ENCODE assay signal across 8 mouse cellular contexts in genomic region chr11:58301057-58301456, GRCm38 (mm10). TPM values are rescaled to one million over a fixed set of nuclear protein-coding genes. Genes with fewer than 3 reads are reported as not detected.
DNase-seq lines count a peak whose midpoint lies in the region; ATAC-seq and TF ChIP-seq lines count a peak whose summit lies in the region.

No protein-coding gene starts in this region.

- peak; percentile 60 to 67 for DNase-seq in B cell, adult 2 months
- peak; percentile 79 to 83 for DNase-seq in adrenal gland, postnatal 36 days
- DNase-seq in heart, adult 9 months (ENCODE audit: low spot score in 2 of 2): peak; percentile 60 to 64
- DNase-seq in kidney, adult 9 months: peak; percentile 83
- peak; percentile 19 for DNase-seq in limb, embryonic 14.5 days (ENCODE audit: low spot score)
- DNase-seq in spleen, postnatal 4 days (ENCODE audit: low spot score in 2 of 2): peak; percentile 77 to 88

- peak overlapping the region; percentile 58 for H3K4me2 ChIP-seq in embryonic facial prominence, embryonic 15.5 days (replicated peaks)
- H3K4me2 ChIP-seq in limb, embryonic 14.5 days (replicated peaks; ENCODE audit: low read depth, low read length, severe bottlenecking): peak overlapping the region; percentile 57
- peak overlapping the region; percentile 78 for H3K4me2 ChIP-seq in midbrain, embryonic 15.5 days

- no peaks in the 10 kb centered on the region for H3K9me3 ChIP-seq in embryonic facial prominence, embryonic 15.5 days (replicated peaks)
- no peaks in the 10 kb centered on the region for H3K9me3 ChIP-seq in limb, embryonic 14.5 days (ENCODE audit: control insufficient read depth, low read length)
- no peaks in the 10 kb centered on the region for H3K9me3 ChIP-seq in midbrain, embryonic 15.5 days

- H3K9ac ChIP-seq in embryonic facial prominence, embryonic 15.5 days: no peak overlapping the region
- no peak overlapping the region for H3K9ac ChIP-seq in limb, embryonic 14.5 days (ENCODE audit: low read depth, low read length, severe bottlenecking)
- peak overlapping the region; percentile 40 for H3K9ac ChIP-seq in midbrain, embryonic 15.5 days

- no peaks in the 10 kb centered on the region for H3K36me3 ChIP-seq in embryonic facial prominence, embryonic 15.5 days
- no peaks in the 10 kb centered on the region for H3K36me3 ChIP-seq in limb, embryonic 14.5 days (ENCODE audit: control insufficient read depth, insufficient read depth, low read length)
- no peaks in the 10 kb centered on the region for H3K36me3 ChIP-seq in midbrain, embryonic 15.5 days (replicated peaks)

- H3K4me1 ChIP-seq in embryonic facial prominence, embryonic 15.5 days: peaks cover 16% of the 10 kb centered on the region
- peaks cover 11% of the 10 kb centered on the region; the same call in 1 of the 2 replicates for H3K4me1 ChIP-seq in limb, embryonic 14.5 days (ENCODE audit: control insufficient read depth, insufficient read depth, low read length)
- H3K4me1 ChIP-seq in midbrain, embryonic 15.5 days: peaks cover 7% of the 10 kb centered on the region

- peak overlapping the region; percentile 63; the same call in 1 of the 2 replicates for H3K27ac ChIP-seq in embryonic facial prominence, embryonic 15.5 days (replicated peaks)
- H3K27ac ChIP-seq in limb, embryonic 14.5 days (replicated peaks; ENCODE audit: low read depth, low read length): 0 out of 2 replicates have a peak overlapping the region, but pooled peaks have one; percentile 11
- peak overlapping the region; percentile 84 for H3K27ac ChIP-seq in midbrain, embryonic 15.5 days

- H3K4me3 ChIP-seq in embryonic facial prominence, embryonic 15.5 days (replicated peaks): peak overlapping the region; percentile 67
- peak overlapping the region; percentile 59 for H3K4me3 ChIP-seq in limb, embryonic 14.5 days (replicated peaks; ENCODE audit: low read length)
- peak overlapping the region; percentile 77 for H3K4me3 ChIP-seq in midbrain, embryonic 15.5 days

- WGBS in embryonic facial prominence, embryonic 15.5 days: 10% methylated on average over 13 of the region's 13 CpGs
- 13% methylated on average over 13 of the region's 13 CpGs for WGBS in limb, embryonic 14.5 days
- WGBS in midbrain, embryonic 15.5 days: 13% methylated on average over 13 of the region's 13 CpGs

- no peak for TF ChIP-seq POLR2A in limb, embryonic 14.5 days (IDR thresholded peaks at IDR 0.05; ENCODE audit: borderline replicate concordance, extremely low read depth, insufficient read depth, insufficient read length)

- no peak for ATAC-seq in embryonic facial prominence, embryonic 15.5 days (ENCODE audit: insufficient number of reproducible peaks, low FRiP score, low TSS enrichment, low read depth)
- ATAC-seq in limb, embryonic 14.5 days (ENCODE audit: low FRiP score, low read depth): no peak
- ATAC-seq in midbrain, embryonic 15.5 days (replicated peaks): peak; percentile 34

- no peaks in the 10 kb centered on the region for H3K27me3 ChIP-seq in embryonic facial prominence, embryonic 15.5 days
- H3K27me3 ChIP-seq in limb, embryonic 14.5 days (ENCODE audit: control insufficient read depth, insufficient read depth, low read length): no peaks in the 10 kb centered on the region
- H3K27me3 ChIP-seq in midbrain, embryonic 15.5 days (replicated peaks): no peaks in the 10 kb centered on the region

RNA-seq across cellular contexts. Expression of gene Zfp692, which starts 5.8 kb away (rescaled TPM):
- total RNA-seq in adrenal gland, postnatal 36 days (2021): 10 to 100 TPM in 1 of 2 experiments, 1 to 10 TPM in 1; 7.7 to 10.9 TPM
- polyA plus RNA-seq in embryonic facial prominence, embryonic 15.5 days (2015; fragmentation: Nextera tagmentation; extraction: Ambion mirVana): 33.1 and 37.1 TPM in 2 replicates
- polyA plus RNA-seq in limb, embryonic 14.5 days (2012; rRNA removed): 66.0 and 74.7 TPM in 2 replicates
- polyA plus RNA-seq in limb, embryonic 14.5 days (2014; fragmentation: Nextera tagmentation; extraction: Ambion mirVana): 18.3 and 18.8 TPM in 2 replicates
- 30.5 and 32.5 TPM in 2 replicates for polyA plus RNA-seq in midbrain, embryonic 15.5 days (2015; fragmentation: Nextera tagmentation; extraction: Ambion mirVana)

RNA-seq across cellular contexts. Expression of gene 4930438A08Rik, which starts 26.5 kb away (rescaled TPM):
- total RNA-seq in adrenal gland, postnatal 36 days (2021): not detected
- 2.0 and 2.4 TPM in 2 replicates for polyA plus RNA-seq in embryonic facial prominence, embryonic 15.5 days (2015; fragmentation: Nextera tagmentation; extraction: Ambion mirVana)
- 0.06 and 0.09 TPM in 2 replicates for polyA plus RNA-seq in limb, embryonic 14.5 days (2012; rRNA removed)
- 0.47 TPM in 1 of 2 replicates, not detected in the other for polyA plus RNA-seq in limb, embryonic 14.5 days (2014; fragmentation: Nextera tagmentation; extraction: Ambion mirVana)
- polyA plus RNA-seq in midbrain, embryonic 15.5 days (2015; fragmentation: Nextera tagmentation; extraction: Ambion mirVana): not detected in 2 replicates

RNA-seq across cellular contexts. Expression of gene Zfp672, which starts 29.1 kb away (rescaled TPM):
- total RNA-seq in adrenal gland, postnatal 36 days (2021): 10 to 100 TPM; 44.9 to 48.9 TPM
- 39.6 and 41.0 TPM in 2 replicates for polyA plus RNA-seq in embryonic facial prominence, embryonic 15.5 days (2015; fragmentation: Nextera tagmentation; extraction: Ambion mirVana)
- polyA plus RNA-seq in limb, embryonic 14.5 days (2012; rRNA removed): 35.2 and 44.3 TPM in 2 replicates
- 40.7 and 42.4 TPM in 2 replicates for polyA plus RNA-seq in limb, embryonic 14.5 days (2014; fragmentation: Nextera tagmentation; extraction: Ambion mirVana)
- 40.6 and 42.7 TPM in 2 replicates for polyA plus RNA-seq in midbrain, embryonic 15.5 days (2015; fragmentation: Nextera tagmentation; extraction: Ambion mirVana)

RNA-seq across cellular contexts. Expression of gene Sh3bp5l, which starts 29.5 kb away (rescaled TPM):
- 10 to 100 TPM; 36.7 to 51.5 TPM for total RNA-seq in adrenal gland, postnatal 36 days (2021)
- 34.0 and 38.7 TPM in 2 replicates for polyA plus RNA-seq in embryonic facial prominence, embryonic 15.5 days (2015; fragmentation: Nextera tagmentation; extraction: Ambion mirVana)
- 25.6 and 30.7 TPM in 2 replicates for polyA plus RNA-seq in limb, embryonic 14.5 days (2012; rRNA removed)
- 24.4 and 28.5 TPM in 2 replicates for polyA plus RNA-seq in limb, embryonic 14.5 days (2014; fragmentation: Nextera tagmentation; extraction: Ambion mirVana)
- 53.4 and 55.8 TPM in 2 replicates for polyA plus RNA-seq in midbrain, embryonic 15.5 days (2015; fragmentation: Nextera tagmentation; extraction: Ambion mirVana)

Comparison
In these comparisons a context has a peak if more than half of its experiments do, and no peak if none do; other contexts are left out.
1. DNase-seq: peak in every context shown above with its lines; median percentile 83 in kidney, adult 9 months; 82 in spleen, postnatal 4 days; 81 in adrenal gland, postnatal 36 days; 64 in B cell, adult 2 months; 62 in heart, adult 9 months; 19 in limb, embryonic 14.5 days.
2. H3K27ac ChIP-seq: peak in every context shown above with its lines; median percentile 84 in midbrain, embryonic 15.5 days; 63 in embryonic facial prominence, embryonic 15.5 days; 11 in limb, embryonic 14.5 days.